Mouse (Mus musculus) retina, postnatal 1 day (tissue): Measurements from ENCODE around the gene Crat.
"Not testable (repeated sequence)": the region's sequence is repeated elsewhere in the genome, so short reads cannot be mapped to it uniquely, and the experiment has no call there.

Source experiments
- DNase-seq: peaks from one replicate; pipeline ENCODE4 v3.0.0-alpha.2; 2012

Gene Crat

GRCm38 (mm10) chr2:30440211-30440700, 24.6 kb upstream of the Crat start:
- no peak for DNase-seq

DNA sequence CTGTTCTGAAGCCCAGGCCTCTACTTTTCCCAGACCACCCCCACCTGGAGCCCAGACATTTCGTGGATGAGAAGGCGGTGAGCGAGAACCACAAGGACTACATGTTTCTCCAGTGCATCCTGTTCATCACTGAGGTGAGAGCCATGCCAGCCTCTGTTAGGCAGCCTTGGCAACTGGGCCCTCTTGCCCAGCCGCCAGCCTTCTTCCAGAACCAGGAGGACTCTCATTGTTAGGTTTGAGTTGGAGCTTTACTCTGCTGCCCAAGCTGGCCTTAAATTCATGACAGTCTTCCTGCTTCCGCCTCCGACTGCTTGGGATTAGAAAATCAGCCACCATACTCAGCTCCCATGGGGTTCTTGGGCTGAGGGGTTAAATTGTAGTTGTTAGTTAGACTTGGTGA, 24.0 kb upstream of the Crat start:
- DNase-seq = no peak

GRCm38 (mm10) chr2:30437791-30438190, 22.2 kb upstream of the Crat start:
- no peak for DNase-seq

GRCm38 (mm10) chr2:30436809-30437208, 21.2 kb upstream of the Crat start:
- no peak for DNase-seq

DNA sequence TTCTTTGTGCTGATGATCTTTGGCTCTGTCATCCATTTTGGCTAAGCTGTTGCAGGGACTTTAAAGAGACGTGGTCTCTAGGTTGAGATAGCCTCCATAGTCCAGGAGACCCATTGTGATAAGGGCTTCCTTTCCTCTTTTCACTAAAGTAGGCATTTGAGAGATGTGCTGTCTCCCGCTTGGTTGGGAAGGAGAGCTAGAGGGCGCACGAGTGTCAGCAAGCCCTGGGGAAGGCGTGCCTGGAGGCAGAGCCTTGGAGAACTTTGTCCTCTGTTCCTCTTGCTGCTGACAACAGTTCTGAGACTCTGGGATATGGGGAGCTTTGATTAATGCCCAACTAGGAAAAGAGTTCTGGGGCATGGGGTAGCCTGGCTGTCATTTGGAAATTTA, 20.5 kb upstream of the Crat start:
- DNase-seq = no peak

DNA sequence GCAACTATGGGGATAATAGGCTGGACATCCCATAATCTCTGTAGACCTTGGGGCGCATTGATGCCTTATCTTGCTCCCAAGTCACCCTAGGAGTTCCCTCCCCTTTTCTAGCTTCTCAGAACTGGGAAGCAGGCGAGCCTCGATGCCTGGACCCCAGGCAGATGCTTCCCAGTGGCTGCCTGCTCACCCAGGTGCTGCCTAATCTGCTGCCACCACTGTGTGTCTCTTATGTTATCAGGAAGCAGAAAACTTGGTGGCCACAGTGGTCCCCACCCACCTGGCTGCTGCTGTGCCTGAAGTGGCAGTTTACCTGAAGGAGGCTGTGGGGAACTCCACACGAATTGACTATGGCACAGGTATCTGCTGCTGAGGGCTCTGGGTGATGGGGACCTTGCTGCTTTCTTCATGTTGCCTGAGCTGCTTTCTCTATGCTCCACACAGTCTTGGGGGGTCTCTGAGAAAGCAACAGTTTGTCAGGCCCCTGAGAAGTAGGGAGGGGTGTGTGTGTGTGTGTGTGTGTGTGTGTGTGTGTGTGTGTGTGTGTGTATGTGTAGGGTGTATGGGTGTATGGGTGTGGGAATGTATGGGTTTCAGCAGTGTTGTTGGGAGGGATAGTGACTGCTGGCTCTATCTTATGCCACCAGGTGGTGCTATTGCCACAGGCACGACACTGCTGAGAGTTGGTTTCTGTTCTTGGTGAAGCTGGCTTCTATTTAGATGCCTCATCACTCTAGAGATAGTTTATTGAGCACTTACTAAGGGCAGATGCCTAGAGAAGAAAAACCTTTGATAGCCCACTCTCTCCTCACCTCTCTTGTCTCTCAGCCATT, 19.9 kb upstream of the Crat start:
- DNase-seq = peak; percentile 79

DNA sequence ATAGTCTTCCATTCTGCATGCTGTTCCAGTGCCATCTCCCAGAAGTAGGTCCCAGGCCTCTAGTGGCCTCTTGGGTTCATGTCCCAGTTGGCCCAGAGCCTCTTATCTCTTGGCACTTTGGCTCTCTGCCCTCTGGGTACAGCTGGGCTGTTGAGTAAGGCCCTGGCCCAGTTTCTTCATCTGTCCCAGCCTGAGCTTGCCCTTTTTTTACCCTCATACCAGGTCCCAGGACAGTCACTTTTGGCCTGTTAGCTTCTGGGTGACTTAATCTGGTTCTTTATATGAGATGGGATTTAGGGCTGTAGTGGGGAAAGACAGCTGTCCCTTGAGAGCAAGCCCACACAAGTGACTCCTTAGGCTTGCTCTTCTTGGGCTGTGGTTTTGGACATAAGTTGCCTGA, 13.5 kb upstream of the Crat start:
- no peak for DNase-seq

GRCm38 (mm10) chr2:30421432-30421831, 5.8 kb upstream of the Crat start:
- no peak for DNase-seq

- DNase-seq = no peak
These were observed 3.5 kb upstream of the Crat start for GRCm38 (mm10) chr2:30419112-30419511.

DNA sequence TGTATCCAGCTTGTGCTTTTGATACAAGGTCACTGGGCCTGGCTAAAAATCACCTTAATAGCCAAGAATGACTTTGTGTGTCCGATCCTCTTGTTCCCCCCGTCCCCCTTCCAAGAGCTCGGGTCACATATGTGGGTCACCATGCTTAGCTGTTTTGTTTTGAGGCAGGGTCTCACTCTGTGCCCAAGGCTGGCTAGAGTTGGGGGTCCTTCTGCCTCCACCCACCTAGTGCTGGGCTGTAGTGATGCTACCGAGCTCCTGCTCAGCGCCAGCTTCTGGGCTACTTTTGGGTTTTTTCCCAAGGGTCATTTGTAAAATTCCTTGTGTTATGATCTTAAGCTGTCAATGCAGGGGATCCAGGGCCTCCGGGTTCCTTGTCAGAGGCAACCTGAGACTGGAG, 2.6 kb upstream of the Crat start:
- no peak for DNase-seq

DNA sequence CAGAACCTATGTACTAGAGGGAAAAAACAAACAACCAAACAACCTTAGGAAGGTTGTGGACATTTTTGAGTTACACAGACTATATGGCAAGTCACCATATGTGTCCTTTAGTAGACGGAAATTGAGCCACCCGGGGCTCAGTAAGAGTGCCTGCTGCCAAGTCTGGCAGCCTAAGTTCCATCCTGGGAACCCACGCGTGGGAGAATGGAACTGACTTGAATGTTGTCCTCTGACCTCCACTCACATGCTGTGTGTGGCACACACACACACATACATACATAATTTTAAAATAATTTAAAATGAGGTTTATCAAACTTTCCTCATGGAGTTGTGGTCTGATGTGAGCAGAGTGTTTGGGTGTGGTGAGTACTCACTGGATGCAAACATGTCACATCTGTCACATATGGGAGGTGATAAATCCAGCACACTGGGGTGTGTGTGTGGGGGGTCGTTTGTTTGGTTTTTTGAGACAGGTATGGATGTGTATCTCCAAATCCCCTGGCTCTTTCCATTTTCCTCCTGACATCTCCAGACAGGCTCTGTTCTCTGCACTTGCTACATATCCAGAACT, 2.1 kb upstream of the Crat start:
- DNase-seq = no peak

DNA sequence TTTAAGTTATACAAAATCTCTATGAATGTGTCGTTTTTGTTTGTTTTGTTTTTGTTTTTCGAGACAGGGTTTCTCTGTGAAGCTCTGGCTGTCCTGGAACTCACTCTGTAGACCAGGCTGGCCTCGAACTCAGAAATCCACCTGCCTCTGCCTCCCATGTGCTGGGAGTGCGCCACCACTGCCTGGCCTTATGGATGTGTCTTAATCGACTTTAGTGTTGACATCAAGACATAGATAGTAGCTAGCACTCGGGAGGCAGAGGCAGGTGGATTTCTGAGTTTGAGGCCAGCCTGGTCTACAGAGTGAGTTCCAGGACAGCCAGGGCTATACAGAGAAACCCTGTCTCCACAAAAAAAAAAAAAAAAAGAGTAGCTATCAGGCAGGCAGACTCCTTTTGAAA, 1.5 kb upstream of the Crat start:
- not testable (repeated sequence) for DNase-seq

DNA sequence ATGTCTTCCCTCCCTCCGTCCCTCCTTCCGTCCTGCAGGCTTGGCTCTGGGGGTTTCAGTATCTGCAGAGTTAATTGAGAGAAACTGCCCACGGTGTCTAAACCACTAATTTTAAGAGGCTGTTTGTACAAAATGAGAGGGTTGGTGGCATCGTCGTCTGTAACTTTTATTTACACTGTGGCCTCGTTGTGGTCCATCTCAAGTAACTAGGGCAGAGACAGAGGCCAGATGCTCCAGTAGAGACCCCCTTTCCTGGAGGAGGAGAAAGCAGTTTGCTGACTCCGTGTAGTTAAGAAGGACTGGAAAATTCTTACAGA, 994 bp upstream of the Crat start:
- DNase-seq = no peak

GRCm38 (mm10) chr2:30415936-30416648, 479 bp upstream of the Crat start, which contains the start of gene Ptpa:
Ptpa (plus strand) TSS chr2:30416039.
- DNase-seq = peak; percentile 96

DNA sequence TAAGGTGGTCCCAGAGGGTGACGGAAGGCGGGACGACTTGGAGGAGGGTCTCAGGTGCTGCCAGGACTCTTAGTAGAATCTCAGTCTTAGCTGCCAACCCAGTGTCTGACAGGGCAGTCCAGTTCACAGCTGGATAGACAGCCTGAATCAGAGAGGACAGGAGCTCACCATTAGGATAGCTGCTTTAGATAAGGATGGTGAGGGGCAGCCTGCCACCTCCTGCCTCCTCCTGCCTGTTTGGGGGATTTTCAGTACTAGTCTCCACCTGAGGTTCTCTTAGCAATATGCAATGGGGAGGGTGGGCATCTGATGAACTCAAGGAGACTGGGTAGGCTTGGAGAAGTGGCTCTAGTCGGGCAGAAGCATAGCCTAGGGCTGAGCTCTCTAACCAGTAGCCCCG, 932 bp downstream of the Crat start:
- no peak for DNase-seq

DNA sequence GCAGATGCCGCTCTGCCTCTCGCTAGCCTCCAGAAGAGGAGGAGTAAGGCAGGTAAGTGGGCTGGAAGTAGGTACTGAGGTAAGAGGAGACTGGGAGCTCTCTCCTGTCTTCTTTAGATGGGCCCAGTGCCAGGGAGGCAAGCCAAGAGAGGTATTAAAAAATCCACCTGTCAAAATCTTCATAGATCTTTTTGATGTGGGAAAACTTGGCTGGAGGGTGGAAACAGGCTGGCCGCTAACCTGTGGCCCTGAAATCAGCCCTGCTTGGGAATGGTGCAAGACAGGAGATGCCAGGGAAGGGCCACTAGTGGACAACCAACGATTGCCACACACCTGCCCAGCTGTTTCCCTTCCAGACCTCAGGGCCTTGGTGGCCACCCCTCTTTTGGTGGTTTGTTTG, 1.5 kb downstream of the Crat start:
- no peak for DNase-seq

GRCm38 (mm10) chr2:30413038-30413973, 2.3 kb downstream of the Crat start:
- DNase-seq = no peak

- DNase-seq = no peak
These were observed 6.0 kb downstream of the Crat start for GRCm38 (mm10) chr2:30409454-30410176.

GRCm38 (mm10) chr2:30408452-30409100, 7.0 kb downstream of the Crat start:
- DNase-seq = no peak

- no peak for DNase-seq
These were observed 7.8 kb downstream of the Crat start for GRCm38 (mm10) chr2:30407778-30408177.

- no peak for DNase-seq
These were observed 8.4 kb downstream of the Crat start for GRCm38 (mm10) chr2:30407221-30407620.

GRCm38 (mm10) chr2:30403870-30404269, 11.7 kb downstream of the Crat start:
- no peak for DNase-seq
